Mouse (Mus musculus): ENCODE data around the gene Prdm2. TPM values are rescaled to one million over a fixed set of nuclear protein-coding genes. Genes with fewer than 3 reads are reported as not detected.

Gene Prdm2
- total RNA-seq, 2 experiments from 2014 or later: 18.7 to 19.8 TPM

GRCm38 (mm10) chr4:143120008-143120407 is 92.8 kb downstream of the Prdm2 start:
- DNase-seq: no peak
- intact Hi-C loops (cut with DNase I; ENCODE audit: low total_unique reads): loop anchor here (5.0 kb wide), 1 partner anchor 37 kb away; no protein-coding TSS in a partner anchor

- peak; percentile 85 for DNase-seq
- intact Hi-C loops (cut with DNase I; ENCODE audit: low total_unique reads): no loop called here
Measured at GRCm38 (mm10) chr4:143118843-143119242, 94.0 kb downstream of the Prdm2 start.

- no peak for DNase-seq
- intact Hi-C loops (cut with DNase I; ENCODE audit: low total_unique reads): no loop called here
Measured at GRCm38 (mm10) chr4:143115851-143116250, 96.9 kb downstream of the Prdm2 start.

GRCm38 (mm10) chr4:143114232-143114979 is 98.4 kb downstream of the Prdm2 start:
- no peak for DNase-seq
- intact Hi-C loops (cut with DNase I; ENCODE audit: low total_unique reads): loop anchor here (5.0 kb wide), 2 partner anchors 33 to 123 kb away; no protein-coding TSS in a partner anchor

GRCm38 (mm10) chr4:143112985-143113384 is 99.8 kb downstream of the Prdm2 start:
- intact Hi-C loops (cut with DNase I; ENCODE audit: low total_unique reads): loop anchor here (5.0 kb wide), 2 partner anchors 34 to 124 kb away; no protein-coding TSS in a partner anchor

GRCm38 (mm10) chr4:143112439-143112838 is 100.4 kb downstream of the Prdm2 start:
- no peak for DNase-seq
- intact Hi-C loops (cut with DNase I; ENCODE audit: low total_unique reads): loop anchor here (5.0 kb wide), 2 partner anchors 35 to 125 kb away; no protein-coding TSS in a partner anchor

More at GRCm38 (mm10) chr4:143112985-143113384, 99.8 kb downstream of the Prdm2 start:
- peak; percentile 80 for DNase-seq

- intact Hi-C loops (cut with DNase I; ENCODE audit: low total_unique reads): loop anchor here (5.0 kb wide), 2 partner anchors 35 to 125 kb away; no protein-coding TSS in a partner anchor
- no peak for DNase-seq
Measured at GRCm38 (mm10) chr4:143111872-143112271, 100.9 kb downstream of the Prdm2 start.

GRCm38 (mm10) chr4:143108552-143108951 is 104.2 kb downstream of the Prdm2 start:
- intact Hi-C loops (cut with DNase I; ENCODE audit: low total_unique reads): loop anchor here (10.0 kb wide), 1 partner anchor 84 kb away; no protein-coding TSS in a partner anchor
- DNase-seq: no peak

- DNase-seq: no peak
- intact Hi-C loops (cut with DNase I; ENCODE audit: low total_unique reads): loop anchor here (10.0 kb wide), 1 partner anchor 82 kb away; no protein-coding TSS in a partner anchor
Measured at GRCm38 (mm10) chr4:143106971-143107370, 105.8 kb downstream of the Prdm2 start.

- no peak for DNase-seq
- intact Hi-C loops (cut with DNase I; ENCODE audit: low total_unique reads): loop anchor here (10.0 kb wide), 1 partner anchor 82 kb away; no protein-coding TSS in a partner anchor
Measured at GRCm38 (mm10) chr4:143106566-143106965, 106.2 kb downstream of the Prdm2 start.

GRCm38 (mm10) chr4:143104739-143105138 is 108.1 kb downstream of the Prdm2 start:
- intact Hi-C loops (cut with DNase I; ENCODE audit: low total_unique reads): loop anchor here (10.0 kb wide), 1 partner anchor 80 kb away; no protein-coding TSS in a partner anchor
- no peak for DNase-seq

- intact Hi-C loops (cut with DNase I; ENCODE audit: low total_unique reads): loop anchor here (10.0 kb wide), 1 partner anchor 79 kb away; no protein-coding TSS in a partner anchor
- DNase-seq: no peak
Measured at GRCm38 (mm10) chr4:143103811-143104210, 109.0 kb downstream of the Prdm2 start.

GRCm38 (mm10) chr4:143100157-143100556 is 112.6 kb downstream of the Prdm2 start:
- DNase-seq: no peak
- intact Hi-C loops (cut with DNase I; ENCODE audit: low total_unique reads): loop anchor here (10.0 kb wide), 1 partner anchor 75 kb away; no protein-coding TSS in a partner anchor

GRCm38 (mm10) chr4:143099288-143100039 is 113.3 kb downstream of the Prdm2 start:
- intact Hi-C loops (cut with DNase I; ENCODE audit: low total_unique reads): loop anchor here (10.0 kb wide), 1 partner anchor 75 kb away; no protein-coding TSS in a partner anchor
- no peak for DNase-seq

GRCm38 (mm10) chr4:143092082-143092701 is 120.6 kb downstream of the Prdm2 start:
- intact Hi-C loops (cut with DNase I; ENCODE audit: low total_unique reads): no loop called here
- DNase-seq: no peak

- intact Hi-C loops (cut with DNase I; ENCODE audit: low total_unique reads): no loop called here
- DNase-seq: no peak
Measured at GRCm38 (mm10) chr4:143090551-143090950, 122.2 kb downstream of the Prdm2 start.

GRCm38 (mm10) chr4:143074071-143074765 is 138.6 kb downstream of the Prdm2 start:
- intact Hi-C loops (cut with DNase I; ENCODE audit: low total_unique reads): no loop called here
- DNase-seq: peak; percentile 15

GRCm38 (mm10) chr4:143071791-143072190 is 141.0 kb downstream of the Prdm2 start:
- no peak for DNase-seq
- intact Hi-C loops (cut with DNase I; ENCODE audit: low total_unique reads): no loop called here

GRCm38 (mm10) chr4:143067006-143067405 is 145.8 kb downstream of the Prdm2 start:
- DNase-seq: no peak
- intact Hi-C loops (cut with DNase I; ENCODE audit: low total_unique reads): no loop called here

Data from gastrocnemius, postnatal 14 days (tissue).